Mouse (Mus musculus) c-Kit-positive CD71-positive TER-119-positive erythroid progenitor cells, embryonic 14.5 days (primary cell): ENCODE data around the gene Jak1.

Experiments used
- DNase-seq: peaks from one replicate; pipeline ENCODE4 v3.0.0-alpha.2; 2013; ENCODE audit warnings: low spot score

Gene Jak1

DNA sequence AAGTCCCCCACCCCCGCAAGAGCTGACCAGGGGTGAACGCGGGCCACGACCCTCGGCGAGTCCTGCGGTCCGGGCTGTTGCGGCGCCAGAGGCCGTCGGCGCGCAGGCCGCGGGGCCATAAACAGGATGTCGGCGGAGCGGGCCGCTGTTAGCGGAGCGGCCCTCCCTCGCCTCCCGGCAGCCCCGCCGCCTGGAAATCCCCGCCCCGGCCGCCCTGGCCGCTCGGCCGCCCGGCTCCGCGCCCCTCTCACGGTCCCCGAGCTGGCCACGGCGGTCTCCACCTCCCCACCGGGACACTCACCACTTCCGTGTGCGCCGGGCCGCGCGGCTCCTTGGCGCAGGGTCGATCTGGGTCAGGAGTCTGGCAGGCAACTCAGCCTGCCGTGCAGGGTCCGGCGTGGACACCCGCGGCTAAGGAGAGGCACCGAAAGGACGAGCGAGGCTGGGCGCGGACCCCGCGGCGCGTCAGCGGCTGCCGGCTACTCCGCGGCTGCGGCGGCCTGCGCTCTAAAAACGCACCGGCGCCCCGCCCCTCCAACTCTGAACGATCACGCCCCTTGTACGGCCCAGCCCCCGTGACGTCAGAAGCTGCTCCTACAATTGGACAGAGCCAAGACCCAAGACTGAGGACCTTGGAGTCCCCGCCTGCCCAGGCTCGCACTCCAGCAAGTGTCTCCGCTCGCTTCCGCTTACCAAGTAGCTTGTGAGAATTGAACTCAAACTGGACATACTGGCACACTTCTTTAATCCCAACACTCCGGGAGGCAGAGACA lies at the start of gene Jak1:
Gene Jak1 (minus strand): TSS at position 542 of the 773 bp plus-strand sequence.
- DNase-seq = peak; percentile 97

DNA sequence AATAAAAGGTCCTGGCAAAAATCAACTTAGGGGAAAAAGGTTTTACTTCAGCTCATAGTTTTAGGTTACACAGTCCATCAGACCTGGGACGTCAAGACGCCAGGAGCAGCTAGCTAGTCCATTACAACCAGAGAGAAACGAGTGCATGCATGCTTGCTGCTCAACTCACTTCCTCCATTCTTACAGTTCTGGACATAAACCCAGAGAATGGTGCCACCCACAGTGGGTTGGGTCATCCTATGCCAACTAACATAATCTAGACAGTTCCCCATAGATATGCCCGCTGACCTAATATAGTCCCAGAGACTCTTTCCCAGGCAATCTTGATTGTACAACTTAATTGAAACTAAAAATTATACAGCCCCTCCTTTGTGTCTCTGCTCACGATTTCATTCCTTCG lies 47.0 kb upstream of the Jak1 start:
- DNase-seq = no peak

DNA sequence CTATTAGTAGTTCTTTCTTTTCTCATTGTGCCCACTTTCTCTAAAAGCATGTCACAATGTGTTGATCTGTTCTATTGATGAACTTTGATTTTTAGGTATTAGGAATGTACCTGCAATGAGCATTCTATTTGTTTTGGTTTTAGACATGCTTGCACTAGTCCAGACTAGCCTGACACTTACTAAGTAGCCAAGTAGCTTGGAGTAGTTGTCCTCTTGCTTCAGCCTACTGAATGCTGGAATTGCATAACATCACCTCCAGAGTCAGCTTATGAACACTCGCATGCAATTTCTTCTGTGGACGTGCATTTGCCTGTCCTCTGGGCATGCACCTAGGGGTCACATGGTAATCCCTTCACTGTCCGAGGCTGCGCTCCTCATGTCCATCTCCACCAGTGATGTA lies 43.1 kb upstream of the Jak1 start:
- DNase-seq = no peak

DNA sequence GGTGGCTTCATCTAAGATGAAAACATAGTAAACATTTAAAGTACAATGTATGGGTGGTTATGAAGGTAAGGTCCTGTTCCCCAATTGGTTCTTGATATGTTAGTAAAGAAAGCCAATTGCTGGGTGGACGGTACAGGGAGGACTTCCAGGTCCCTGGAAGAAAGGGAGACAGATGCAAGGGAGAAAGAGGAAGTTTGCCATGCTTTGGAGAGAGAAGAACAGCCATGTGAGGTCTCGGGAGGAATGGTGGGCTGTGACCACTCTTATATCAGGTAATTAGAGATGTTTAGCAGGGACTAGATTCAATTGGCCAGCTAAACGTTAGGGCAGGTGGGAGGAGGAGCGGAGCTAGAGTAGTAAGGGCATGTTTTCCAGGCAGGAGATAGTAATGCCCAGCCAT lies 42.2 kb upstream of the Jak1 start:
- DNase-seq = no peak

DNA sequence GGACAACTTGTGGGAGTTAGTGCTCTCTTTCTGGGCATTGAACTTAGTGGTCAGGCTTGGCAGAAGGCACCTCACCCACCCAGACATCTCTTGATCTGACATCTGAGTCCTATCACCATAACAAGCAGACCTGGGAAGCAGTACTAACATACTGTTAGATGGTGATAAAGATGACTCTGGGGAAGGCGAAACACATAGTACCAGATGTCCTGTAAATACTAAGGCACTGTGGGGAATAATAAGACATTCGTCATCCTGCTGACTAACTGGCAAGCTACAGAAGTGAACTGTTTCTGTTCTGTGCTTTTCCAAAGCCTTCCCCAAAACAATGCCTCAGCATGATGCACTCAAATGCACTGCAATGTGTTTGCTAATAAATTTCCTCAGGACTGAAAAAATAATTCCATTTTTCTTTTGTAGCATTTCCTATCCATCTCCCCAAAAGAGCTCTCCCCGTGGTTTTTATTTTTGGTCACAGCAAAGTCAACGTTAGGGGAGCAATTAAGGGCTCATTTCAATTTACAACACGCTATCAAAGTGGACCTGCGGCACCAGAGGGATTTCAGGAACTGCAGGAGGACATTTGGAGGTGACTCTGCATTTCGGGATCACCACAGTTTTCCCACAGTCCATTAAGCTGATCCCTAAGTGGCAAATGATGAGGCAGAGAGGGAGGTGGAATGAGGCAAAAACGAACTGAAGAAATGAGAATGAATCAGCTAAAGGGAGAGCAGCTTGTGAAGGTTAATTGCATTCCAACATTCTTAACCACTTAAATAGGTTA lies 41.2 kb upstream of the Jak1 start:
- DNase-seq = no peak

DNA sequence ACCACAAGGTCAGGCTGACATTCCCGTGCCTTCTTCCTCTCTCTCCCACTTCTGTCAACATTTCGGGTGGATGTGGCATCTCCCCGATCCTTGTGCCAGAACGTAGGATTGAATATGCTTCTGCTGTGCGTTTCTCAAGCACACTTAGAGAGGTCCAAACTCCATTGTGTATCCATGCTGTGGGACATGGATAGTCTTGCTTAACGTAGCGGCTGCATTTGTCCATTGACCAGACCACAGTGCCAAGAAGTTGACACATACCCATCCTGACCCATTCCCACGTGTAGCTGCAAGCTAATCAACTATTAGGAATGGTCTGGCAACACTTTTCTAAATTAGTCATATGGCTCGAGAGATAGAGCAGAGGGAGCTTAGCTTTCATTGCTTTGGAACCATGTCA lies 40.0 kb upstream of the Jak1 start:
- no peak for DNase-seq

DNA sequence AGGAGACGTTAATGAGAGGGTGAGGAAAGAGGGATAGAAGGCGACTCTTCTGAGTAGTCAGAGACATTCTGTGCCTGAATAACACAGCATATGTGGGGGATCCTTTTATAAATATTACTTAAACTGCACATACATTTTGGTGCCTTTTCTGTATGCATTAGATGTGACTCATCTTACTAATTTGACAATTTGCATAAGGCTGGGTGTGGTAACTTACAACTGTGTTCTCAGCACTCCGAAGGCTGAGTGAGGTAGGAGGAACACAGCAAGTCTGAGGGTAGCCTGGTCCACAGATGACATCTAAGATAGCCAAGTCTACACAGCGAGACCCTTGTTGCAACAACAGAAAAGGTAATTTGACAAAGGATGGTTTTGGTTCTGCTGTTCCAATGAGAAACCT lies 39.0 kb upstream of the Jak1 start:
- DNase-seq = no peak

DNA sequence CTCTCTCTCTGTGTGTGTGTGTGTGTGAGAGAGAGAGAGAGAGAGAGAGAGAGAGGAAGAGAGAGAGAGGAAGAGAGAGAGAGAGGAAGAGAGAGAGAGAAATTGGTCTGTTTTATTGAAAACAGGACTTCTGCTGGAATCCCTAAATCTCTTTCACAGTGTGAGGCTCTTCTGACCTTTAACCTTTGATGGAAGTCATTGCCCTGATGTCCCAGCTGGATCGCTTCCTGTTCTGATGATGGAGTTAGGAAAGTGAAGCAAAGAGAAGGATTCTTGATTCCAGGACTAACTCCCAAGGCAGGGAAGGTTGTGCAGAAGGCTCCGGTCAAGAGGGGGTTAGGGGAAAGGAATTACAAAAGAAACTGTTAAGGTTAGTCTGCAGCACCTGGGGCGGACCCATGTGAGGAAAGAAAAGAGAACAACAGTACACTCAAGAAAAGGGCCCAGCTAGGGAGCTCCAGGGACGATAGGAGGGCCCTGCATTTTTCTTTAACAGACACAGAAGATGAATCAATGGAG lies 35.4 kb upstream of the Jak1 start:
- DNase-seq = no peak

DNA sequence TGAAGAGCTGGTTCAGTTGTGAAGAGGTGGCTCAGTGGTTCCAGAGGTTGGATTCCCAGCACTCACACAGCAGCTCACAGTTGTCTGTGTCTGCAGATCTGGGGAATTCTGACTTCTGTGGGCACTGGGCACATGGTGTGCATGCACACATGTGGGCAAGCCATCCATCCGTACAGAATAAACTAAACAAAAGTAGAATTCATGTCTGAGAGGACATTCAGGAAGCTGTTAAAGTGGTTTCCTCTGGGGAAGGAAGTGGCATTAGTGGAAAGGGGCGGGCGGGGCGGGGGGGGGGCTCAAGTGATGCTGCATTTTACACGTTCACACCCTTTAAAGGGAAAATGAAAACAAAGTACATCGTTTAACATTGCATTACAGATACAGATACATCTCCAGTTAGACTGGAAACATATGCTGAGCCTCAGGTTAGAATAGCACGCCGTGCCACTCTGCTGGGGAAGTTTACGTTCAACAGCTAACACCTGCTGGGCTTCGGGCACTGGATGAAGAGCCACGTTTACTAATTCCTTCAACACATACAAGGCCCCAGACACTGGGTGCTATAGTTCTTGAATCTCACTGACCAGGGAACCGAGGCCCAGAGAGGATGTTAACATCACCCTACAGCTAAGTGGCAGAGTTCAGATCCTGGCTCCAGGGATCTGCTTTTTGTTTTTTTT lies 33.4 kb upstream of the Jak1 start:
- no peak for DNase-seq

DNA sequence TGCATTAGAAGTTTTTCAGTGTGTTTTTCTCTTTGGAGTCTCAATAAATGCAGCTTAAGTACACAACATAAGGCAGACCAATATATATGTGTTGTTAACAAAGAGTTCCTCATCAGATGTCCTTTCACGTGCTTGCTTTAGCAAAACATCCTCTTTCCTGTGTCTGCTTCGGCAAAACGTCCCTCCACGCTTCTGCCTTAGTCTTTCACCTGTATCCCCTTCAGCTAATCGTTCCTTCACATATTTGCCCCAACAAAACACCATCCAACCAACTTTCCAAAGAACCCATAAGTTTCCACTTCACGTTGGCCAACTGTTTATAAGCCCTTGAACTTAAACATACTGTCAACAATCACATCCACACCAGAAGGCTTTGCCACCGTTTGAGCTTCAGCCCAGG lies 31.8 kb upstream of the Jak1 start:
- no peak for DNase-seq

DNA sequence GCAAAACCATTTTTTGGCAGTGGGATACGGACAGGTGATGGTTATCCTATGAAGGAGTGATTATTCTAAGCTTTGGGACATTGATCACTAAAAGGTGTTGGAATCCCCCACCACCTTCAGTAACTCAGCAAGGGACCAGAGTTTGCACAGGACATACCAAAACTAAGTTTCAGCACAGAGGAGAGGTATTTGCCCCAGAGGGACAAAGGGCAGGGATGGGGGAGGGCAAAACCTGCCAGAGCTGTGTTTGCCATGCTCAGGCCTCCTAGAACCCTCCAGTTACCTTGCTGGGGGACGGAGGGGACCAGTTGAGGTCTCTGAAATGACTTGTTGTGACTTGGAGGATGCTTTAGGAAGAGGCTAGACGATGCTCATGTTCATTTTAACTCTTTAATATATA lies 30.7 kb upstream of the Jak1 start:
- DNase-seq = no peak

DNA sequence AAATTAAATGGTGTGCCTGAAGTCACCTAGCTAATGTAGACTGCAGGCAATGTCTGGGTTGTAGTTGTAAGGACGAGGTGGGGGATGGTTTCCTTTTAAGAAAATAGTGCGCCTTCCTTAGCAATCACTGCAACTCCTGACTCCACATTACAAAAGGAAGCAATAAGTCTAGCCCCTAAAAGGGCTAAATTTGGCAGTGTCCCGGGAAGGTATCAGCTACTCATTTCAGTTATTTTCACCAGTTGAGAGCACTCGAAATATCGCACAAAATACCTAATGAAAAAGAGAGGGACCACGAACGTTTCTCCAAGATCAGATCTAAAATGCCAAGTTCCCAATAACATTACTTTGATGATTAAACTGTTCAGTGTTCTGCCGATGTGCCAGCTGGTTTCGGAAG lies 28.6 kb upstream of the Jak1 start:
- DNase-seq = no peak

DNA sequence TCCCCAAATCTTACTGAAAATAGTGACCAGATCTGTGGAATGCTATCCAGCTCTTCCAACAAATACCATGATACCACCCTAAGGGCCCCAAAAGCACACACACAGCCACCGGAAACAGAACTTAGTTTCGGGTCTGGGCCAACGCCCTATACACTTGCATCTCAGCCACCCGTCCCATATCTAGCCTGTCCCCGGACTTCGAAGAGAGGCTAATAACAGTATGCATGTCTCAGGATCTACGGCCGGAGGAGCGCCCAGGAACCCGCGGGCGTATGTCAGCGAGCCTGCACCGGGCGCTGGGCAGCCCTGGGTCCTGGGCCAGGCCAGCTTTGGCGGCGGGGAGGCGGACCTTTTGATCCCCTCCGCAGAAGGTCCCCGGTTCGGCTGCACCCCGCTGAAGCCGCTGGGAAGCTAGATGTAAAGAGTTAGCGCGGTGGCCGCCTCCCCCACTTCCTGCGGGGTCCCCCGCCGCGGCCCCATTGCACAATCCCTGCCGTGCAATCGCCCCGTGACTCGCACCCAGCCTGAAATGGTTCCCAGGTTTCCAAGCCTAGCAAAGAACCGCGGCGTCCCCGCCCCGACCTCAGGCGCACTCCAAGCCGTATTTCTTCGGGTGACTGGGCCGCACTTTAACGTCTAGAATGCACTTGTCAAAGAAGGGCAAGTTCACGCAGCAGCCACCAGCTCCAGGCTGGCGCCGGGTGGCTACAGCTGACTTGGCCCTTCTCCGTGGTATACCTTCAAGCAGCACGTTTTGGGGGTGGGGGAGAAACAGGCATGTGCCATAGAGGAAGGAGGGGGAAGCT lies 27.9 kb upstream of the Jak1 start:
- DNase-seq = peak; percentile 32

DNA sequence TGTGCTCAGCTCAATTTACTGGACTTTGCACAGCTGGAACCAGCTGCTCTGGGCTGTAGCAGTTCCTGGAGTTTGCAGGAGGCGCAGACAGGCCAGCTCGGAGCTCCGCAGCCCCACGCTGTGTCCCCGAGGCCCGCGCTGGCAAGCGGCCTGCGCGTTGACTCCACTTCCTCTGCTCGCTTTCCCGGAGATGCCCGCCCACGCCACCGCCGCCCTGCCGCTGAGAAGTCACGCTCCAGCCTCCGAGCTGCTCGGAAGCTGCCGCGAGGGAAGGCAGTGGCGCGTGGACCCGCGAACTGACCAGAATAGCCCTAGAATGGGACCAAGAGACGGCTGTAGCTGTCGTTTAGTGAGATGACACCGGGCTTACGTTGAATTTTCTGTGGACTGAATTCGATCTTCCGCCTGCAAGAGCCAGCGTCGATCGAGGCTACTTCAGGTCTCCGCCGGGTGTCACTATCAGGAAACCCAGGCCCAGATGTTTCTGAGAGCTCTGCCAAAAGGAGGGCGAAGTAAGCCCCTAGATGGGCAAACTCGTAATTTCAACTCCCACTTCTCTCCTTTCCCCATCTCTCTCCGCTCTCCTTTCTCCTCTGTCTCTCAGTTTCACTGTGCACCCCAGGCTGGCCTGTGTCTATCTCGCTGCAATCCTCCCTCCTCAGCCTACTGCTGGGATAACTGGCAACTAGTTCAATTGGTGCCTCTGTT lies 27.1 kb upstream of the Jak1 start:
- peak; percentile 64 for DNase-seq

DNA sequence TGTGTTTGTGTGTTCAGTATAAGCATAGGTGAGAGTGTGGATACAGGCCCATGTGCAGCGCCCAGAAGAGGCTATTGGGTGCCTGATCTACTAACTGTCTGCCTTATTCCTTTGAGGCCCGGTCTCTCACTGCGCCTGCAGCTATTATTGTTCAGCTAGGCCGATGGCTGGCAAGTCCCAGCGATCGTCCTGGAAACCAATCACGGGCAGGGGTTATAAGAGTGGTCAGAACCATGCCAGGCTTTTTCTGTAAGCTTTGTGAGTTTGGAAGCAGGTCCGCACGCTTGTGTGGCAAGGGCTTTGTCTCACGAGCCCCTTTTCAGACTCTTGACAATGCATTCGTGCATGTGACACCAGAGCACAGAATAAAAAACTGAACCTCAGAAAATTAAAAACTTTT lies 23.2 kb upstream of the Jak1 start:
- DNase-seq = no peak

DNA sequence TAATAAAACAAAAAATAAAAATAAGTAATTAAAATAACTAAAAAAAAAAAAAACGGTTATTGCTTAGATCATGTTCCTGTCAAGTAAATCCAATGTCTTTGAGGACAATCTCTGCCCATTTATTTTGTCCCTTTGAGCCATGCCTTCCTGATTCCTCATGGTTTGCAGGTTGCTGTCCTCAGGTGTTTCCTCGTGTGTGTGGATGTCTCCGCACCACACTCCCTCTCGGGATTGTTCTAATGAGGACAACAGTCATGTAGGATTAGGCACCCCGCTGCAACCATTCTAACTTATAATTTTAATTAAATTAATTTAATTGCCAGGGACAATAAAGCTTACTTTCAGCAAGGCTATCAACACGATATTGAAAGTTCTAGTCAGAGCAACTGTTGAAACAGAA lies 21.5 kb upstream of the Jak1 start:
- no peak for DNase-seq

DNA sequence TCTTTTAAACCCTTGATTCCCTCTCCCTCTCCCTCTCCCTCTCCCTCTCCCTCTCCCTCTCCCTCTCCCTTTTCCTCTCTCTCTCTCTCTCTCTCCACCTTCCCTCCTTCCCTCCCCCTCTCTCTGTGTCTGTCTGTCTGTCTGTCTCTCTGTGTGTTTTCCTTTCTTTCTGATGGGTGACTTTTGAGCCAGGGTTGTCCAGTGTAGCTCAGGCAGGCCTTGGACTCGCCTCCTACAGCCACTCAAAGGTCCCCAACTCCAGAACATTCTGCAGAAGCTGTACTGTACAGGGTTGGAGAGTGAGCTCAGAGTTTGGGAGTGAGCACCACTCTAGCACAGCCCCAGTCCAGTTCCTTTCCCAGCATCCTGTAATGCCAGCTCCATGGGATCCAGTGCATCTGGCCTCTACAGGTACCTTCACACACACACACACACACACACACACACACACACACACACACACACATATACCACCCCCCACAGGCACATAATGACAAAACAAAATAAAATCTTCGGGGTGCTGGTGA lies 20.9 kb upstream of the Jak1 start:
- DNase-seq = no peak

DNA sequence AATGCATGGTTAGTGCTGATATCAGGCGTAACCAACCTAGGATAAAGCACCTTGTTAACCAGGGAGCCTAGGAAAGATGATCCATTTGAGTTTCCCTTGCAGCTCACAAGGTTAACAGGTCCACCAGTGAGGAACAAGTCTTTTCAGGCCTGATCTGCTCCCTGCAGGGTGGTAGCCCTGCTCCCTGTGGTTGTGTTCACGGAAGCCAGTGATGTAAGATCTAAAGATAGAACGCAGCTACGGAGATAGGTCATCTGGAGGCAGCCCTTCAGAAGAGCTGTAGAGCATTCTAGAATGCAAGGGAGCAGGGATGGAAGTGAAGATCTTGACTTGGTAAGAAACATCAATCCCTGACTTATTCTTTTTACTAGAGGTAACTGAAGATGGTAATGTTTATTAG lies 18.9 kb upstream of the Jak1 start:
- DNase-seq = no peak

DNA sequence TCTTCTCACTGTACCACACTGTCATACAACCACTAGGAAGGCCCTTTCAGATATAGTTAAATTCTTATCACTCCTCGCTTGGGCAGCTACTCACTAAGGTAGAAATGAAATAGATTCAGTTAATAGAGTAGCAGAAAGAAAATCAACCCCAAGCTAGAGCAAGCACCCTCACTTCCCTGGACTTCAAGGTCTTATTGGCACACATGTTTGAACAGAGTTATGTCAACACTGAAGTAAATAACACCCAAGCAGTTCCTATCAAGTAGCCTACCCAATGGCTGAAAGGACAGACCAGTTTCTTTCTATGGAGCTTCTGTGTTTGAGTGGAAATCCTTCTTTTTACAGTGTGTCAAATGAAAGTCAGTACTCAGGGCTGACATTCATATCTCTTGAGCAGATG lies 17.2 kb upstream of the Jak1 start:
- DNase-seq = no peak

DNA sequence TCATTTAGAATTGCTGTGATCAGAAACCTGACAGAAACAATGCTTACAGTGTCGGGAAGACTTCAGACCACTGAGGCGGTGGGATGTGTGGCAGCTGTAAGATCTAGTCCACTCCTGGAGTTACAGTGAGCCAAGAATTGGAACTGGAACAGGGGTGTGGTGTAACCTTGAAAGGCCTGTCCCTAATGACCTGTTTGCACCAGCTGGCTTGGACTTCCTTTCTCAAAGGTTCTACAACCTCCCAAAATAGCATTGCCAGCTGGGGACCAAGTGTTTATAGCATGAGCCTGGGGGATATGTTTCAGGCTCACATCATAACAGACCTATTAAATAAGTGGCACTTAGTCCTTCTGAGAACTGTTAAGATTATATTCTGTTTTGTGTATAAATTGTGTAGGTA lies 15.0 kb upstream of the Jak1 start:
- DNase-seq = no peak

DNA sequence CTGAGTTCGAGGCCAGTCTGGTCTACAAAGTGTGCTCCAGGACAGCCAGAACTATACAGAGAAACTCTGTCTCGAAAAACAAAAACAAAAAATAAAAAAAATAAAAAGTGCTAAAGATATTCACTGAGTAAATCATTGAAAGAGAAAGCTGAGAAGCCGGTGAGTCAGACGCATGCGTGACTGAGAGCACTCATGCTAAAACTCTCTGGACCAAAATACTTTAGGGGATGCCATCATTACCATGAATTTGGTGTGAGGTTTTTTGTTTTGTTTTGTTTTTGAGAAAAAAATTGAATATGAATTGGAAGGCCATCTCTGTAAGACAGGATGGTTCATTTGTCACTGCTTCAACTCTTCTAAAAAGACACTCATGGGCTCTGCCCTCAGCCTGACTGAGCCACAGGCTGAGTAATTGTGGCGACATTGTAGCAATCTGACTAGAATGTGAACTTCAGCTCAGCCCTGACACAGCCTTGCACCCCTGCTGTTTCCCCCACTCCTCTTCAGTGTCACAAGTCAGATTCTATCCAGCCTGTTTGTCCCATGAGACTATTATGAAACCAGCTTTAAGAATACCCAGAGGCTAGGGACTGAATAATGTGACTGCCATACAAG lies 11.5 kb upstream of the Jak1 start:
- DNase-seq = no peak
